Mouse (Mus musculus) left cerebral cortex, postnatal 4 days (tissue): ENCODE data around the gene Ccdc9b. TPM values are rescaled to one million over a fixed set of nuclear protein-coding genes. Genes with fewer than 3 reads are reported as not detected.
A peak's percentile ranks its signal among the peaks of the same experiment; 100 is the strongest.

Source experiments
- DNase-seq: peaks from one replicate; pipeline ENCODE4 v3.0.0-alpha.2; 2022
- intact Hi-C: fragments of 180-260 bp; cut with DNase I; formaldehyde crosslinking; loops from one replicate; pipeline ENCODE4 v1.15.1; 2025
- total RNA-seq, 2 experiments: library from RNA; stranded (reverse); gene quantifications; 2 replicates each; pipeline ENCODE4 v1.2.3; 2021

Gene Ccdc9b
- total RNA-seq, 2 experiments from 2014 or later: 1.8 to 2.1 TPM

- intact Hi-C loops: no loop called here
- DNase-seq: no peak
Measured at GRCm38 (mm10) chr2:118778418-118778817, 16.0 kb upstream of the Ccdc9b start.

- intact Hi-C loops: no loop called here
- DNase-seq: no peak
Measured at GRCm38 (mm10) chr2:118776295-118776694, 13.8 kb upstream of the Ccdc9b start.

GRCm38 (mm10) chr2:118775846-118776245, 13.4 kb upstream of the Ccdc9b start:
- DNase-seq: peak; percentile 85
- intact Hi-C loops: no loop called here

- DNase-seq: peak; percentile 63
- intact Hi-C loops: no loop called here
Measured at GRCm38 (mm10) chr2:118775396-118775795, 12.9 kb upstream of the Ccdc9b start.

- DNase-seq: no peak
- intact Hi-C loops: no loop called here
Measured at GRCm38 (mm10) chr2:118774536-118774935, 12.1 kb upstream of the Ccdc9b start.

- intact Hi-C loops: no loop called here
- DNase-seq: no peak
Measured at GRCm38 (mm10) chr2:118772158-118772874, 9.9 kb upstream of the Ccdc9b start, which contains the start of gene Phgr1. Phgr1 (plus strand) TSS chr2:118772769.

GRCm38 (mm10) chr2:118766041-118767033, 3.9 kb upstream of the Ccdc9b start:
- no peak for DNase-seq
- intact Hi-C loops: no loop called here

- intact Hi-C loops: no loop called here
- no peak for DNase-seq
Measured at GRCm38 (mm10) chr2:118764875-118765274, 2.4 kb upstream of the Ccdc9b start.

GRCm38 (mm10) chr2:118764094-118764831, 1.8 kb upstream of the Ccdc9b start:
- intact Hi-C loops: no loop called here
- peak; percentile 68 for DNase-seq

GRCm38 (mm10) chr2:118763469-118763868, 1.0 kb upstream of the Ccdc9b start:
- no peak for DNase-seq
- intact Hi-C loops: no loop called here

GRCm38 (mm10) chr2:118762784-118763148, 305 bp upstream of the Ccdc9b start:
- intact Hi-C loops: no loop called here
- DNase-seq: no peak

- DNase-seq: no peak
- intact Hi-C loops: no loop called here
Measured at GRCm38 (mm10) chr2:118761358-118761757, 1.1 kb downstream of the Ccdc9b start.

- intact Hi-C loops: no loop called here
- DNase-seq: no peak
Measured at GRCm38 (mm10) chr2:118760311-118761025, 2.0 kb downstream of the Ccdc9b start.

- DNase-seq: peak; percentile 71
- intact Hi-C loops: no loop called here
Measured at GRCm38 (mm10) chr2:118759828-118760227, 2.6 kb downstream of the Ccdc9b start.

GRCm38 (mm10) chr2:118756103-118756502, 6.4 kb downstream of the Ccdc9b start:
- DNase-seq: no peak
- intact Hi-C loops: no loop called here

GRCm38 (mm10) chr2:118755407-118755806, 7.1 kb downstream of the Ccdc9b start:
- DNase-seq: no peak
- intact Hi-C loops: no loop called here

- intact Hi-C loops: no loop called here
- DNase-seq: no peak
Measured at GRCm38 (mm10) chr2:118754143-118754542, 8.3 kb downstream of the Ccdc9b start.

GRCm38 (mm10) chr2:118752792-118753108, 9.7 kb downstream of the Ccdc9b start:
- intact Hi-C loops: no loop called here
- no peak for DNase-seq

GRCm38 (mm10) chr2:118751896-118752791, 10.3 kb downstream of the Ccdc9b start:
- intact Hi-C loops: no loop called here
- DNase-seq: no peak
